Mouse (Mus musculus): ENCODE results near the gene Anapc1. TPM values are rescaled to one million over a fixed set of nuclear protein-coding genes. Genes with fewer than 3 reads are reported as not detected.

The Anapc1 gene
- polyA plus RNA-seq (2012; rRNA removed) = 46.5 and 48.1 TPM in 2 replicates

DNA sequence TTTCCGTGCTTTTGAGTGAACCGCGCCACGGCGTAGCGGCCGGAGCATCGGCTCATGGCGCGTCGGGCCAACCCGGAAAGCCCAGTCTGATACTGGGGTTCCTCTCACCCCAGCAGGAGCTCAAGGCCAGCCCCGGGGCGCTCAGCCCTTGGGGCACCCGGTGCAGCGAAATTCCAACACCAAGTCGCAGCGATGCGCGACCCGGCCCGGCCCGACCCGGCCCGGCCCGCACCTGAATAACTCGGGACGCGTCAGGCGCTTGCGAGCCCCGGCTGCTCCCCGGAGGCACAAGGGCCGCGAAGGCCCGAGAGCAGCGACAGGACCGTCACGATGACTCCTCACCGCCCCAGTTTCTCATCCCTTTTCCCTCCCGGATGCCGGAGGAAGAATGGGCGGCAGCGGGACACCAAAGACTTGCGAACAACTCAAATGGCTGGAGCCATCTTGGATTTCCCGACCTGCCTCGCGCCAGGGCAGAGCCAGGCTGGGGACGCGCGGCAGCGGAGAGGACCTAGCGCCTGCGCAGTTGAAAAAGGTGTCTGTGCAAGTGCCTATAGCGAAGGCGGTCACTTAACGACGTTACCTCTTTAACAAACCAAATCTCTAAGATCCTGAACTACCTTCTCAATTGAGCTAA, at the start of gene Anapc1:
TSS of gene Anapc1 (minus strand) at position 471 of the 637 bp plus-strand sequence.
- under 1% methylated on average over 58 of the region's 58 CpGs for WGBS
- H3K4me3 ChIP-seq (replicated peaks; ENCODE audit: extremely low read depth, low read depth, low read length) = peak within 1 kb of the TSS; percentile 99
- peak; percentile 82 for DNase-seq
- peaks cover 3% of the 10 kb centered on the region; the same call in 1 of the 2 replicates for H3K4me1 ChIP-seq (ENCODE audit: control insufficient read depth, insufficient read depth, low read length)
- TF ChIP-seq POLR2A (IDR thresholded peaks at IDR 0.05; ENCODE audit: borderline replicate concordance, extremely low read depth, low read depth, low read length) (peak; percentile 91; the same call in 1 of the 2 replicates), CTCF (IDR thresholded peaks at IDR 0.05; ENCODE audit: insufficient read depth, low read length) (no peak)

DNA sequence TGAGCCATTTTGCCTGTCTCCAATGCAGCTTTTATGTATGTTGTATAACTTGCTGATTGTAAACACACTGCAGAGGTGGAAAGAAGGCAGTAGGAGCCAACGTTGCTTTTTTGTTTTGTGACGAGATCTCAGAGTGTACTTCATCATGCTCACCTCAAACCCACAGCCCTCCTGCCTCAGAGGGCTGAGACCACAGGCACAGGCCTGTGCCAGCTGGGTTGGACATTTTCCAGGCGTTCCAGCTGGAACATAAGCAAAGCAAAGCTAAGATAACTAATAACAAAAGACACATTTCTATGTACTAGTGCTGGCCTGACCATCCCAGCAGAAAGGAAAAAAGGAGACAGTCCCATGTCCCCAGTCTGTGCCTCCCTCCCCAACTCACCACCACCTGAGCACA, 47.9 kb upstream of the Anapc1 start:
- 25% methylated on average over 3 of the region's 3 CpGs for WGBS
- TF ChIP-seq POLR2A (IDR thresholded peaks at IDR 0.05; ENCODE audit: borderline replicate concordance, extremely low read depth, low read depth, low read length) (no peak), CTCF (IDR thresholded peaks at IDR 0.05; ENCODE audit: insufficient read depth, low read length) (no peak)
- no peak overlapping the region for H3K4me3 ChIP-seq (replicated peaks; ENCODE audit: extremely low read depth, low read depth, low read length)
- no peak for DNase-seq
- peaks cover 20% of the 10 kb centered on the region for H3K4me1 ChIP-seq (ENCODE audit: control insufficient read depth, insufficient read depth, low read length)

DNA sequence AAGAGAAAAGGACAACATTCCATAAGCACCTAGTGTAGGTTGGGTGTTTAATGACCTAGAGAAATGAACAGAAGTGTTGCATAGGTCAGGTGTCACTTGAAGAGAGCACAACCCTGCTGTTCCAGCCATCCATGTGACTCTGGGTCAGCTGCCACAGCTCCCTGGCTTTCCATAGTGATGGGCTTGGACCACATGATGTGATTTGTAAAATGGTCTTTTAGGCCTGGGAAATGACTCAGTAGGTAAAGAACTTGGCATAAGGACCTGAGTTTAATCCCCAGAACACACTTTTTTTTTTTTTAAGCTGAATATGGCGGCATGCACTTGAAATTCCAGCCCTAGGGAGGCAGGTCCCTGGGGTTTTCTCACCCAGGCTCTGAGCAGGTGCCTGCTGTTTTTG, 44.8 kb upstream of the Anapc1 start:
- Histone ChIP-seq H3K4me1 (ENCODE audit: control insufficient read depth, insufficient read depth, low read length) (peaks cover 9% of the 10 kb centered on the region), H3K4me3 (replicated peaks; ENCODE audit: extremely low read depth, low read depth, low read length) (no peak overlapping the region)
- TF ChIP-seq POLR2A (IDR thresholded peaks at IDR 0.05; ENCODE audit: borderline replicate concordance, extremely low read depth, low read depth, low read length) (no peak), CTCF (IDR thresholded peaks at IDR 0.05; ENCODE audit: insufficient read depth, low read length) (no peak)
- DNase-seq = no peak
- WGBS = 84% methylated on average over 1 of the region's 1 CpGs

DNA sequence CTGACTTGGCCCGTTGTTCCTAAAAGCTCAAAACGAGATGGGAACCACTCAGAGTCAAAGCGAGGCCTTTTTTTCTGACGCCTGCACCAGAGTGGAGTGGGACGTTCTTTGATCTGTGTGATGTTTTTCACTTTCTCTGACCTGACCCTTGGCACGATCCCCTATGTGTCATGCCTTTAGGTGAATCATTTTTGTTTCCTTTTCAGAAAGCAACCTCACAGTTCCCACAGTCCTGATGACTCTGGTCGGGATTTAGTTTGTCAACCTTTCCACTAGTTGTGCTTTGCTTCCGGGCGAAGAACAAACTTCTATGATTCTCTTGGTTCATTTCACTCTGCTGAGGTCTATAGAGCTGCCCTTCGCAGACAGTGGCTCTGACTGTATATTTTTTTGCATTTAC, 44.3 kb upstream of the Anapc1 start:
- WGBS = 64% methylated on average over 10 of the region's 10 CpGs
- peaks cover 6% of the 10 kb centered on the region for H3K4me1 ChIP-seq (ENCODE audit: control insufficient read depth, insufficient read depth, low read length)
- DNase-seq = no peak
- H3K4me3 ChIP-seq (replicated peaks; ENCODE audit: extremely low read depth, low read depth, low read length) = no peak overlapping the region
- no peak for TF ChIP-seq POLR2A (IDR thresholded peaks at IDR 0.05; ENCODE audit: borderline replicate concordance, extremely low read depth, low read depth, low read length)
- no peak for TF ChIP-seq CTCF (IDR thresholded peaks at IDR 0.05; ENCODE audit: insufficient read depth, low read length)

DNA sequence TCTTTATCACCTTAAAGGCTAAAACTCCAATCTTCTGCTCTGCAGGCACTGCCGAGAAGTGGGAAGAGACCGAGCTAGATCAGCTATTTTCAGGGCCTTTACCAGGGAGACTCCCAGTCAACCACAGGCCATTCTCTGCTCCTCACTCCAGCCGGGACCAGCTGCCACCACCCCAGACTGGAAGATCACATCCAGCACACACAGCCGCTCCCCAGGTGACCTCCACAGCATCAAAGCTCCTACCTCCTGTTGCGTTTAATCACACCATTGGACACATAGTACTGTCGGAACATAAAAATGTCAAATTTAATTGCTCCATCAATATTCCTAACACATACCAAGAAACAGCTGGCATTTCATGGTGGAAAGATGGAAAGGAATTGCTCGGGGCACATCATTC, 42.0 kb upstream of the Anapc1 start:
- Histone ChIP-seq H3K4me1 (ENCODE audit: control insufficient read depth, insufficient read depth, low read length) (no peaks in the 10 kb centered on the region), H3K4me3 (replicated peaks; ENCODE audit: extremely low read depth, low read depth, low read length) (no peak overlapping the region)
- no peak for DNase-seq
- TF ChIP-seq CTCF (IDR thresholded peaks at IDR 0.05; ENCODE audit: insufficient read depth, low read length) (no peak), POLR2A (IDR thresholded peaks at IDR 0.05; ENCODE audit: borderline replicate concordance, extremely low read depth, low read depth, low read length) (no peak)
- WGBS = 81% methylated on average over 7 of the region's 7 CpGs

DNA sequence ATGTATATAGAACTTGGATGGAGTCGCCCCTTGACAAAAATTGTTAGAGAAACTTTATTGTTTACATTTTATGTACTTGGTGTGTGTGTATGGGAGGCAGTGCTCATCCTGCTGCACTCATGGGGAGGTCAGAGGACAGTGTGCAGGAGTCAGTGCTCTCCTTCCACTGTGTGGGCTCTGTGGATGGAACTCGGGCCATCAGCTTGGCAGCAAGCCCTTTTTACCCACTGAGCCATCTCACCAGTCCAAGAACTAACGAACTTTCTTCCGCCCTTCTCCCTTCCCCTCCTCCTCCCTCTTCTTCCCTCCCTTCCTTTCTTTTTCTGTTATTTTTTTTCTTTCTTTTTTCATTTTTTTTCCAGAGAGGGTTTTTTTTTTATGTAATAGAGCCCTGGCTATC, 40.9 kb upstream of the Anapc1 start:
- no peak for DNase-seq
- H3K4me1 ChIP-seq (ENCODE audit: control insufficient read depth, insufficient read depth, low read length) = no peaks in the 10 kb centered on the region
- WGBS = 49% methylated on average over 4 of the region's 4 CpGs
- TF ChIP-seq CTCF (IDR thresholded peaks at IDR 0.05; ENCODE audit: insufficient read depth, low read length) (no peak), POLR2A (IDR thresholded peaks at IDR 0.05; ENCODE audit: borderline replicate concordance, extremely low read depth, low read depth, low read length) (no peak)
- no peak overlapping the region for H3K4me3 ChIP-seq (replicated peaks; ENCODE audit: extremely low read depth, low read depth, low read length)

DNA sequence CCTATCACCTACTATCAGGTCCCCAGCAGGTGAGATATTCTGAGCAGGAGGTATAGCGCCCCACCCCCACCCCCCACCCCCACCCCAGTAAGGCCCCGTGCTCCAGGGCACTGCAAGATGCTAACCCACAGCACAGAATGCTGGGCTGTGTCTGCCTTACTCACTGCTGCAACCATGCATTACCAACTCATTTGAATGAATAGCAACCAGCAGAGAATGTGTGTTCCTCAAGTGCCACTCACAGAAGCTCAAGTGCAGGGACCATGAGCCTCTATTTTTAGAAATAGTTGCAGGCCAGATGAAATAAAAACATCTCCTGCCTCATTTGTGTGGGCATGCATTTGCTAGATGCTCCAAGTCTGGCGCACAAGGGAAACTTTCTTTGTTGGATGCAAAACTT, 40.4 kb upstream of the Anapc1 start:
- DNase-seq = no peak
- WGBS = 60% methylated on average over 3 of the region's 3 CpGs
- H3K4me3 ChIP-seq (replicated peaks; ENCODE audit: extremely low read depth, low read depth, low read length) = no peak overlapping the region
- TF ChIP-seq CTCF (IDR thresholded peaks at IDR 0.05; ENCODE audit: insufficient read depth, low read length) = no peak
- no peak for TF ChIP-seq POLR2A (IDR thresholded peaks at IDR 0.05; ENCODE audit: borderline replicate concordance, extremely low read depth, low read depth, low read length)
- no peaks in the 10 kb centered on the region for H3K4me1 ChIP-seq (ENCODE audit: control insufficient read depth, insufficient read depth, low read length)

DNA sequence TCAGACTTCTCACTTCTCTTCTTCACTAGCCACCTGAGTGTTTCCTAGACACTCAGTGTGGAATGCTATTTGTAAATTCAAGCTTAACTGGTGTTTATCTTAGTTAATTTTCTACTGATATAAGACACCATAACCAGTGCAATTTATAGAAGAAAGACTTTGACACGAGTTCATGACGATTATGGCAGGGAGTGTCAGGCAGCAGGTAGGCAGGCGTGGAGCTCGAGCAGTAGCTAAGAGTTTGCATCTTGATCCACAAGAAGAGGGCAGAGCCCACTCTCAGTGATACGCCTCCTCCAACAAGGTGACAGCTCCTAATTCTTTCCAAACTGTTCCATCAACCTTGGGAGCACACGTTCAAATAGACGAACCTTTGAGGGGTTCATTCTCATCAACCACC, 39.4 kb upstream of the Anapc1 start:
- TF ChIP-seq POLR2A (IDR thresholded peaks at IDR 0.05; ENCODE audit: borderline replicate concordance, extremely low read depth, low read depth, low read length) (no peak), CTCF (IDR thresholded peaks at IDR 0.05; ENCODE audit: insufficient read depth, low read length) (no peak)
- H3K4me3 ChIP-seq (replicated peaks; ENCODE audit: extremely low read depth, low read depth, low read length) = no peak overlapping the region
- no peak for DNase-seq
- H3K4me1 ChIP-seq (ENCODE audit: control insufficient read depth, insufficient read depth, low read length) = no peaks in the 10 kb centered on the region; the same call in 1 of the 2 replicates
- 71% methylated on average over 7 of the region's 7 CpGs for WGBS

DNA sequence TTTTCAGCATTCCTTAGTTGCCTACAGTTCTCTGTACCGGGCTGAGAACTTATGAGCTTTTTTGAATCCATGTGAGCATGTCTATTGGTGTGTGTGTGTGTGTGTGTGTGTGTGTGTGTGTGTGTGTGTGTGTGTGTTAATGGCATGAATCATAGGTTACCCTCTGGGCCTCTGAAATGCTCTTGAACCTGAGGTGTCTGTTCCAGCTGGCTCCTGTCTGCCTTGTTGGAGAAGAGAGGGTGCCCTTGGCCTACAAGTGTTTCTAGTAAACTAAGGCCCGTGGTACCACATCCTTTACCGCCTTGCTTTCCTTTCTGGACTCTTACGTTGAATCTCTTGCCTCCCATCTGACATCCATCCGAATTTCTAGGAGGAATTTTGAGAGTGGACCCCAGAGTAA, 38.9 kb upstream of the Anapc1 start:
- 57% methylated on average over 5 of the region's 5 CpGs for WGBS
- no peak overlapping the region for H3K4me3 ChIP-seq (replicated peaks; ENCODE audit: extremely low read depth, low read depth, low read length)
- no peak for DNase-seq
- H3K4me1 ChIP-seq (ENCODE audit: control insufficient read depth, insufficient read depth, low read length) = no peaks in the 10 kb centered on the region; the same call in 1 of the 2 replicates
- TF ChIP-seq POLR2A (IDR thresholded peaks at IDR 0.05; ENCODE audit: borderline replicate concordance, extremely low read depth, low read depth, low read length) (no peak), CTCF (IDR thresholded peaks at IDR 0.05; ENCODE audit: insufficient read depth, low read length) (no peak)

DNA sequence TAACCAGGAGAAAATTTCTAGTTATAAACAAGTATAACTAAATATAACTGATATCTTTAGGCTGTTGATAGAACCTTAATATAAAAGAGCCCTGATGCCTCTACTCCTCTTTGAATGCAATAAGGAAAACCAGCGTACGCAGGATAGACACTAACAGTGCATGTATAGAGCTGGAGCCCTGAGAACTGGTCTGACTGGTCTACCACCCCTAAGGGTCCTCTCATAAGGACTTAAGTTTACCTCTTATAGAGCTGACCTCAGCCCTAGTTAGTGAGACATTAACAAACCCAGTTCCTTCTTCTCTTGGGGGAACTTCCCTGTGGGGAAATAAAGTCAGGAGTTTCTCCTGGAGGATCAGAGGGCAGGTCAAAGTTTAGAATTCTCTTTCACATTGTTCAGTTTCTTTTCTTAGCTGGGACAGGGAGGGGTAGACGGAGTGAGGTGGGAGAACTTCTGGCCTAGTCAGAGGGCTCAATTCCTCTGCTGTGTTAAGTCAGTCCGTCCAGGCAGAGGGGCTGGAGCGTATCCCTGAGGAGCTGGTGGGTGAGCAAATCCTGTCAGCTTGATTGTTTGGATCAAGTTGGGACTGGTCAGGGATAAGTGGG, 35.0 kb upstream of the Anapc1 start:
- TF ChIP-seq CTCF (IDR thresholded peaks at IDR 0.05; ENCODE audit: insufficient read depth, low read length) (no peak), POLR2A (IDR thresholded peaks at IDR 0.05; ENCODE audit: borderline replicate concordance, extremely low read depth, low read depth, low read length) (no peak)
- WGBS = 73% methylated on average over 5 of the region's 5 CpGs
- DNase-seq = no peak
- Histone ChIP-seq H3K4me1 (ENCODE audit: control insufficient read depth, insufficient read depth, low read length) (no peaks in the 10 kb centered on the region; the same call in 1 of the 2 replicates), H3K4me3 (replicated peaks; ENCODE audit: extremely low read depth, low read depth, low read length) (no peak overlapping the region)

Measured in lung, adult 2 months (tissue).